Mouse (Mus musculus) left cerebral cortex, postnatal 4 days (tissue): ENCODE measurements at regions not wholly inside any gene's neighbourhood (a gene's known extent, or its start where the extent isn't known, plus 50 kb on each side); places are given as distances from the start of the nearest gene placed in this dataset.

Experiments used
- DNase-seq: peaks from one replicate; pipeline ENCODE4 v3.0.0-alpha.2; 2022
- intact Hi-C: fragments of 180-260 bp; cut with DNase I; formaldehyde crosslinking; loops from one replicate; pipeline ENCODE4 v1.15.1; 2025

GRCm38 (mm10) chr17:22795213-22795612 is 71.7 kb downstream of the Zfp945 start:
- intact Hi-C loops, result no loop called here
- DNase-seq, result no peak

GRCm38 (mm10) chr17:22784481-22784880 is 82.5 kb downstream of the Zfp945 start:
- intact Hi-C loops, result no loop called here
- DNase-seq, result no peak

- DNase-seq, result no peak
- intact Hi-C loops, result no loop called here
These were observed 121.2 kb downstream of the Zfp945 start for GRCm38 (mm10) chr17:22745736-22746135.

- DNase-seq, result peak; percentile 58
- intact Hi-C loops, result no loop called here
These were observed 127.3 kb downstream of the Zfp945 start for GRCm38 (mm10) chr17:22739581-22740178.

- intact Hi-C loops, result no loop called here
- DNase-seq, result no peak
These were observed 127.8 kb downstream of the Zfp945 start for GRCm38 (mm10) chr17:22739173-22739572.

- intact Hi-C loops, result no loop called here
- DNase-seq, result no peak
These were observed 130.6 kb downstream of the Zfp945 start for GRCm38 (mm10) chr17:22736360-22736759.
